Mouse (Mus musculus): Measurements from ENCODE around the gene Gm281. TPM values are rescaled to one million over a fixed set of nuclear protein-coding genes. Genes with fewer than 3 reads are reported as not detected.

Gm281 gene
- polyA plus RNA-seq, 1 experiment from 2014 or later = not detected

GRCm38 (mm10) chr14:13948345-13948744, 34.1 kb upstream of the Gm281 start:
- Histone ChIP-seq H3K36me3 (ENCODE audit: control insufficient read depth, insufficient read depth, low read length) (peaks cover 10% of the 10 kb centered on the region), H3K4me2 (no peak overlapping the region), H3K9me3 (ENCODE audit: control insufficient read depth, low read length) (no peaks in the 10 kb centered on the region), H3K4me1 (replicated peaks; ENCODE audit: control insufficient read depth, insufficient read depth, low read length) (no peaks in the 10 kb centered on the region), H3K4me3 (ENCODE audit: low read depth, low read length) (no peak overlapping the region), H3K27ac (ENCODE audit: low read depth, low read length) (no peak overlapping the region), H3K9ac (ENCODE audit: low read depth, low read length) (no peak overlapping the region), H3K27me3 (replicated peaks; ENCODE audit: control insufficient read depth, insufficient read depth, low read length) (no peaks in the 10 kb centered on the region)
- 95% methylated on average over 7 of the region's 7 CpGs for WGBS
- DNase-seq (ENCODE audit: low spot score) (no peak), ATAC-seq (replicated peaks; ENCODE audit: low FRiP score) (no peak)

- Histone ChIP-seq H3K9me3 (ENCODE audit: control insufficient read depth, low read length) (no peaks in the 10 kb centered on the region), H3K4me3 (ENCODE audit: low read depth, low read length) (no peak overlapping the region), H3K4me1 (replicated peaks; ENCODE audit: control insufficient read depth, insufficient read depth, low read length) (no peaks in the 10 kb centered on the region), H3K27me3 (replicated peaks; ENCODE audit: control insufficient read depth, insufficient read depth, low read length) (no peaks in the 10 kb centered on the region), H3K27ac (ENCODE audit: low read depth, low read length) (no peak overlapping the region), H3K9ac (ENCODE audit: low read depth, low read length) (no peak overlapping the region), H3K36me3 (ENCODE audit: control insufficient read depth, insufficient read depth, low read length) (peaks cover 7% of the 10 kb centered on the region), H3K4me2 (no peak overlapping the region)
- 88% methylated on average over 4 of the region's 4 CpGs for WGBS
- no peak for ATAC-seq (replicated peaks; ENCODE audit: low FRiP score)
- DNase-seq (ENCODE audit: low spot score) = no peak
Measured at GRCm38 (mm10) chr14:13944686-13945085, 30.4 kb upstream of the Gm281 start.

- ATAC-seq (replicated peaks; ENCODE audit: low FRiP score) = peak; percentile 56
- Histone ChIP-seq H3K36me3 (ENCODE audit: control insufficient read depth, insufficient read depth, low read length) (no peaks in the 10 kb centered on the region), H3K9me3 (ENCODE audit: control insufficient read depth, low read length) (peaks cover 2% of the 10 kb centered on the region; the same call in 1 of the 2 replicates), H3K27me3 (replicated peaks; ENCODE audit: control insufficient read depth, insufficient read depth, low read length) (no peaks in the 10 kb centered on the region), H3K9ac (ENCODE audit: low read depth, low read length) (no peak overlapping the region; the same call in 1 of the 2 replicates), H3K4me2 (peak overlapping the region; percentile 75), H3K4me1 (replicated peaks; ENCODE audit: control insufficient read depth, insufficient read depth, low read length) (no peaks in the 10 kb centered on the region), H3K27ac (ENCODE audit: low read depth, low read length) (no peak overlapping the region), H3K4me3 (ENCODE audit: low read depth, low read length) (peak overlapping the region; percentile 40; the same call in 1 of the 2 replicates)
- no peak for DNase-seq (ENCODE audit: low spot score)
- WGBS = 38% methylated on average over 5 of the region's 5 CpGs
Measured at GRCm38 (mm10) chr14:13934052-13934371, 19.7 kb upstream of the Gm281 start.

- Histone ChIP-seq H3K4me3 (ENCODE audit: low read depth, low read length) (peak overlapping the region; percentile 40), H3K9me3 (ENCODE audit: control insufficient read depth, low read length) (peaks cover 2% of the 10 kb centered on the region; the same call in 1 of the 2 replicates), H3K27ac (ENCODE audit: low read depth, low read length) (no peak overlapping the region), H3K4me1 (replicated peaks; ENCODE audit: control insufficient read depth, insufficient read depth, low read length) (no peaks in the 10 kb centered on the region), H3K36me3 (ENCODE audit: control insufficient read depth, insufficient read depth, low read length) (no peaks in the 10 kb centered on the region), H3K27me3 (replicated peaks; ENCODE audit: control insufficient read depth, insufficient read depth, low read length) (no peaks in the 10 kb centered on the region), H3K4me2 (peak overlapping the region; percentile 75), H3K9ac (ENCODE audit: low read depth, low read length) (peak overlapping the region; percentile 56)
- ATAC-seq (replicated peaks; ENCODE audit: low FRiP score) (peak; percentile 67), DNase-seq (ENCODE audit: low spot score) (peak; percentile 39)
- 29% methylated on average over 31 of the region's 31 CpGs for WGBS
Measured at GRCm38 (mm10) chr14:13933290-13934051, 19.2 kb upstream of the Gm281 start.

- no peak for ATAC-seq (replicated peaks; ENCODE audit: low FRiP score)
- Histone ChIP-seq H3K9ac (ENCODE audit: low read depth, low read length) (no peak overlapping the region), H3K36me3 (ENCODE audit: control insufficient read depth, insufficient read depth, low read length) (no peaks in the 10 kb centered on the region), H3K27ac (ENCODE audit: low read depth, low read length) (no peak overlapping the region), H3K9me3 (ENCODE audit: control insufficient read depth, low read length) (no peaks in the 10 kb centered on the region), H3K4me1 (replicated peaks; ENCODE audit: control insufficient read depth, insufficient read depth, low read length) (no peaks in the 10 kb centered on the region), H3K4me3 (ENCODE audit: low read depth, low read length) (no peak overlapping the region), H3K4me2 (no peak overlapping the region), H3K27me3 (replicated peaks; ENCODE audit: control insufficient read depth, insufficient read depth, low read length) (no peaks in the 10 kb centered on the region)
- WGBS = 54% methylated on average over 3 of the region's 3 CpGs
- DNase-seq (ENCODE audit: low spot score) = no peak
Measured at GRCm38 (mm10) chr14:13917630-13918029, 3.4 kb upstream of the Gm281 start.

GRCm38 (mm10) chr14:13917208-13917607, 2.9 kb upstream of the Gm281 start:
- Histone ChIP-seq H3K4me1 (replicated peaks; ENCODE audit: control insufficient read depth, insufficient read depth, low read length) (no peaks in the 10 kb centered on the region), H3K9me3 (ENCODE audit: control insufficient read depth, low read length) (no peaks in the 10 kb centered on the region), H3K4me3 (ENCODE audit: low read depth, low read length) (no peak overlapping the region), H3K9ac (ENCODE audit: low read depth, low read length) (no peak overlapping the region), H3K27me3 (replicated peaks; ENCODE audit: control insufficient read depth, insufficient read depth, low read length) (no peaks in the 10 kb centered on the region), H3K27ac (ENCODE audit: low read depth, low read length) (no peak overlapping the region), H3K36me3 (ENCODE audit: control insufficient read depth, insufficient read depth, low read length) (no peaks in the 10 kb centered on the region), H3K4me2 (no peak overlapping the region)
- ATAC-seq (replicated peaks; ENCODE audit: low FRiP score) (no peak), DNase-seq (ENCODE audit: low spot score) (no peak)
- WGBS = 80% methylated on average over 10 of the region's 10 CpGs

GRCm38 (mm10) chr14:13915207-13915606, 929 bp upstream of the Gm281 start:
- H3K27me3 ChIP-seq (replicated peaks; ENCODE audit: control insufficient read depth, insufficient read depth, low read length) = no peaks in the 10 kb centered on the region
- no peaks in the 10 kb centered on the region for H3K36me3 ChIP-seq (ENCODE audit: control insufficient read depth, insufficient read depth, low read length)
- H3K9me3 ChIP-seq (ENCODE audit: control insufficient read depth, low read length) = no peaks in the 10 kb centered on the region
- no peak overlapping the region for H3K9ac ChIP-seq (ENCODE audit: low read depth, low read length)
- no peak overlapping the region for H3K4me2 ChIP-seq
- ATAC-seq (replicated peaks; ENCODE audit: low FRiP score) (no peak), DNase-seq (ENCODE audit: low spot score) (no peak)
- H3K4me3 ChIP-seq (ENCODE audit: low read depth, low read length) = no peak overlapping the region
- no peaks in the 10 kb centered on the region for H3K4me1 ChIP-seq (replicated peaks; ENCODE audit: control insufficient read depth, insufficient read depth, low read length)
- no peak overlapping the region for H3K27ac ChIP-seq (ENCODE audit: low read depth, low read length)
- WGBS = 66% methylated on average over 4 of the region's 4 CpGs

- Histone ChIP-seq H3K36me3 (ENCODE audit: control insufficient read depth, insufficient read depth, low read length) (no peaks in the 10 kb centered on the region), H3K4me3 (ENCODE audit: low read depth, low read length) (no peak overlapping the region), H3K9ac (ENCODE audit: low read depth, low read length) (no peak overlapping the region), H3K27me3 (replicated peaks; ENCODE audit: control insufficient read depth, insufficient read depth, low read length) (no peaks in the 10 kb centered on the region), H3K9me3 (ENCODE audit: control insufficient read depth, low read length) (no peaks in the 10 kb centered on the region), H3K4me1 (replicated peaks; ENCODE audit: control insufficient read depth, insufficient read depth, low read length) (no peaks in the 10 kb centered on the region), H3K4me2 (no peak overlapping the region), H3K27ac (ENCODE audit: low read depth, low read length) (no peak overlapping the region)
- ATAC-seq (replicated peaks; ENCODE audit: low FRiP score) (no peak), DNase-seq (ENCODE audit: low spot score) (no peak)
- WGBS = 84% methylated on average over 2 of the region's 2 CpGs
Measured at GRCm38 (mm10) chr14:13910148-13910547, 4.1 kb downstream of the Gm281 start.

- Histone ChIP-seq H3K27ac (ENCODE audit: low read depth, low read length) (no peak overlapping the region), H3K36me3 (ENCODE audit: control insufficient read depth, insufficient read depth, low read length) (no peaks in the 10 kb centered on the region), H3K4me1 (replicated peaks; ENCODE audit: control insufficient read depth, insufficient read depth, low read length) (no peaks in the 10 kb centered on the region), H3K9me3 (ENCODE audit: control insufficient read depth, low read length) (no peaks in the 10 kb centered on the region), H3K4me3 (ENCODE audit: low read depth, low read length) (no peak overlapping the region), H3K4me2 (no peak overlapping the region), H3K9ac (ENCODE audit: low read depth, low read length) (no peak overlapping the region), H3K27me3 (replicated peaks; ENCODE audit: control insufficient read depth, insufficient read depth, low read length) (no peaks in the 10 kb centered on the region)
- DNase-seq (ENCODE audit: low spot score) = no peak
- WGBS = 83% methylated on average over 7 of the region's 7 CpGs
- ATAC-seq (replicated peaks; ENCODE audit: low FRiP score) = no peak
Measured at GRCm38 (mm10) chr14:13907145-13907544, 7.1 kb downstream of the Gm281 start.

All from liver, embryonic 11.5 days (tissue).